Mouse (Mus musculus) kidney, adult 10 weeks (tissue): Measurements from ENCODE around the gene Crb2. TPM values are rescaled to one million over a fixed set of nuclear protein-coding genes. Genes with fewer than 3 reads are reported as not detected.

Experiments used
- polyA plus RNA-seq: library from polyadenylated mRNA; stranded (reverse); fragments of 350-450 nt; fragmentation: Illumina TruSeq; extraction: RNeasy Lipid Tissue Mini Kit (QIAGEN cat#74804); gene quantifications from one replicate; pipeline ENCODE4 v1.2.3, GENCODE M21; 2014; ENCODE audit warnings: low read depth, low replicate concordance

The Crb2 gene
- polyA plus RNA-seq = 0.28 TPM

GRCm38 (mm10) chr2:37776016-37776415 is at the start of gene Crb2:
Gene Crb2, plus strand, starts transcription at chr2:37776249.

Other genes with a start within 250 kb of the Crb2 start
- 120 TPM for gene Strbp, start 72.4 kb upstream of the Crb2 start, polyA plus RNA-seq